Mouse (Mus musculus) Patski (cell line): ENCODE data around the gene Itgb5. TPM values are rescaled to one million over a fixed set of nuclear protein-coding genes. Genes with fewer than 3 reads are reported as not detected.

Experiments
- ATAC-seq: fragments of 100-300 bp; one replicate; pipeline ENCODE4 v1.8.0; 2021
- CTCF ChIA-PET: fragments of 350-600 bp; sonication (Branson Sonifier 250); formaldehyde crosslinking; loops from one replicate; lab custom pipeline; 2022; ENCODE audit warnings: inconsistent platforms; lab: Charles Lee
- POLR2A ChIA-PET: fragments of 350-600 bp; sonication (Branson Sonifier 250); formaldehyde crosslinking; loops from one replicate; lab custom pipeline; 2022; ENCODE audit warnings: antibody characterized with exemption, inconsistent platforms; lab: Charles Lee
- DNase-seq: peaks from one replicate; pipeline ENCODE4 v3.0.0-alpha.2; 2011; ENCODE audit warnings: low read depth, low spot score
- H3K27me3 ChIP-seq: fragments of 371-371 bp; one replicate; pipeline ENCODE4 v1.5.1; 2021
- CTCF ChIP-seq: fragments of 100-300 bp; IDR thresholded peaks from one replicate; pipeline ENCODE4 v1.5.1; 2021
- in situ Hi-C: fragments of 300-500 bp; cut with MboI; formaldehyde crosslinking; loops from 3 replicates; pipeline ENCODE4 v1.11.1; 2018; ENCODE audit warnings: low pct_unique_long_range_greater_than_20kb, mixed read lengths
- polyA plus RNA-seq: library from polyadenylated mRNA; unstranded; gene quantifications from one replicate; pipeline ENCODE4 v1.2.3, GENCODE M21; 2021

Gene Itgb5
- polyA plus RNA-seq, 1 experiment from 2014 or later = 355 TPM

GRCm38 (mm10) chr16:33796756-33797155 is 32.7 kb upstream of the Itgb5 start:
- no peaks in the 10 kb centered on the region for H3K27me3 ChIP-seq
- ChIA-PET POLR2A (no interaction called here), CTCF (no interaction called here)
- ATAC-seq (no peak), DNase-seq (no peak)
- in situ Hi-C loops = no loop called here
- no peak for TF ChIP-seq CTCF

GRCm38 (mm10) chr16:33797860-33798259 is 31.6 kb upstream of the Itgb5 start:
- DNase-seq (peak; percentile 19), ATAC-seq (no peak)
- in situ Hi-C loops = no loop called here
- ChIA-PET CTCF (interaction anchor here (0.9 to 1.5 kb wide), 3 partner anchors 14 to 55 kb away, joined by 3 read pairs; no protein-coding TSS in a partner anchor), POLR2A (no interaction called here)
- peak; percentile 81 for TF ChIP-seq CTCF
- no peaks in the 10 kb centered on the region for H3K27me3 ChIP-seq

- no peak for DNase-seq
- in situ Hi-C loops = no loop called here
- no peak for ATAC-seq
- peak; percentile 59 for TF ChIP-seq CTCF
- ChIA-PET CTCF (interaction anchor here (1.1 kb wide), 1 partner anchor 8 kb away, joined by 3 read pairs; no protein-coding TSS in a partner anchor), POLR2A (interaction anchor here (0.6 kb wide), 1 partner anchor 135 kb away, joined by 3 read pairs; no protein-coding TSS in a partner anchor)
- peaks cover 3% of the 10 kb centered on the region for H3K27me3 ChIP-seq
These were observed 19.5 kb upstream of the Itgb5 start for GRCm38 (mm10) chr16:33810002-33810401.

GRCm38 (mm10) chr16:33818413-33819165 is 10.9 kb upstream of the Itgb5 start:
- ATAC-seq (no peak), DNase-seq (no peak)
- no peaks in the 10 kb centered on the region for H3K27me3 ChIP-seq
- in situ Hi-C loops = no loop called here
- ChIA-PET POLR2A (no interaction called here), CTCF (interaction anchor here (1.0 to 1.5 kb wide), 4 partner anchors 9 to 170 kb away, joined by 3 to 4 read pairs (median 3); no protein-coding TSS in a partner anchor)
- TF ChIP-seq CTCF = no peak

- H3K27me3 ChIP-seq = no peaks in the 10 kb centered on the region
- in situ Hi-C loops = loop anchor here (5.0 kb wide), 3 partner anchors 132 to 297 kb away; no protein-coding TSS in a partner anchor
- ChIA-PET POLR2A (interaction anchor here (0.7 kb wide), 1 partner anchor 179 kb away, joined by 3 read pairs; no protein-coding TSS in a partner anchor), CTCF (interaction anchor here (0.6 to 3.6 kb wide), 23 partner anchors 8 to 295 kb away, joined by 3 to 31 read pairs (median 4); no protein-coding TSS in a partner anchor)
- DNase-seq = no peak
- TF ChIP-seq CTCF = no peak
- no peak for ATAC-seq
These were observed 8.9 kb upstream of the Itgb5 start for GRCm38 (mm10) chr16:33820269-33821178.

- CTCF ChIA-PET = interaction anchor here (0.8 to 1.1 kb wide), 2 partner anchors 125 to 164 kb away, joined by 3 read pairs; no protein-coding TSS in a partner anchor
- in situ Hi-C loops = loop anchor here (5.0 kb wide), 3 partner anchors 128 to 293 kb away; no protein-coding TSS in a partner anchor
- POLR2A ChIA-PET = interaction anchor here (0.7 kb wide), 1 partner anchor 316 kb away, joined by 4 read pairs; no protein-coding TSS in a partner anchor
- H3K27me3 ChIP-seq = no peaks in the 10 kb centered on the region
- DNase-seq (no peak), ATAC-seq (no peak)
- no peak for TF ChIP-seq CTCF
These were observed 4.9 kb upstream of the Itgb5 start for GRCm38 (mm10) chr16:33824603-33825002.

- no peak for TF ChIP-seq CTCF
- ChIA-PET CTCF (interaction anchor here (0.7 kb wide), 1 partner anchor 123 kb away, joined by 3 read pairs; no protein-coding TSS in a partner anchor), POLR2A (no interaction called here)
- ATAC-seq (no peak), DNase-seq (no peak)
- H3K27me3 ChIP-seq = no peaks in the 10 kb centered on the region
- in situ Hi-C loops = no loop called here
These were observed 969 bp upstream of the Itgb5 start for GRCm38 (mm10) chr16:33828496-33828895.

GRCm38 (mm10) chr16:33829842-33830511 is 512 bp downstream of the Itgb5 start:
- CTCF ChIA-PET = no interaction called here

GRCm38 (mm10) chr16:33830512-33831105 is 1.1 kb downstream of the Itgb5 start:
- DNase-seq = no peak
- no peak for ATAC-seq
- no peaks in the 10 kb centered on the region for H3K27me3 ChIP-seq
- POLR2A ChIA-PET = interaction anchor here (1.1 to 1.3 kb wide), 2 partner anchors 31 to 60 kb away, joined by 3 to 6 read pairs; no protein-coding TSS in a partner anchor
- TF ChIP-seq CTCF = no peak
- in situ Hi-C loops = loop anchor here (5.0 kb wide), 1 partner anchor 42 kb away; no protein-coding TSS in a partner anchor
- CTCF ChIA-PET = no interaction called here

More at GRCm38 (mm10) chr16:33829842-33830511, 512 bp downstream of the Itgb5 start:
- no peak for TF ChIP-seq CTCF
- in situ Hi-C loops = loop anchor here (5.0 kb wide), 1 partner anchor 42 kb away; no protein-coding TSS in a partner anchor
- ATAC-seq (peak; percentile 45), DNase-seq (no peak)
- POLR2A ChIA-PET = interaction anchor here (0.6 to 1.3 kb wide), 3 partner anchors 32 to 1223 kb away, joined by 3 to 6 read pairs (median 4); no protein-coding TSS in a partner anchor
- H3K27me3 ChIP-seq = no peaks in the 10 kb centered on the region
